Mouse (Mus musculus) gastrocnemius, postnatal 25 days (tissue): ENCODE measurements at regions not wholly inside any gene's neighbourhood (a gene's known extent, or its start where the extent isn't known, plus 50 kb on each side); places are given as distances from the start of the nearest gene placed in this dataset.

Source experiments
- microRNA-seq, 2 experiments: library from miRNA; unstranded; fragments of <30 nt; microRNA quantifications; one replicate each; pipeline ENCODE4 v1.2.0; 2021; ENCODE audit warnings: borderline replicate concordance in 2 of 2

Small RNA genes in the stretch of these regions (microRNA-seq; reads per million reads assigned to microRNA genes)
- gene Mir181a-1 (320 to 339 reads per million in 2 experiments), gene Mir181b-1 (3.4 to 5.2 reads per million in 2 experiments)
